Mouse (Mus musculus): ENCODE results near the gene Irak3. TPM values are rescaled to one million over a fixed set of nuclear protein-coding genes. Genes with fewer than 3 reads are reported as not detected.

Gene Irak3
- polyA plus RNA-seq, 1 experiment from 2014 or later: 0.24 TPM

GRCm38 (mm10) chr10:120112507-120113396, 89.2 kb downstream of the Irak3 start, which contains the start of gene Helb:
Gene Helb (minus strand): TSS chr10:120112987.
- H3K4me3 ChIP-seq (replicated peaks): peak within 1 kb of the TSS; percentile 65
- 0 out of 2 replicates have a peak within 1 kb of the TSS, but pooled peaks have one; percentile 20 for H3K27ac ChIP-seq
- no peaks in the 10 kb centered on the region for H3K27me3 ChIP-seq
- peak within 1 kb of the TSS; percentile 63 for H3K9ac ChIP-seq (replicated peaks)
- WGBS: under 1% methylated on average over 55 of the region's 55 CpGs
- ATAC-seq: peak; percentile 99
- H3K4me2 ChIP-seq (replicated peaks): peak within 1 kb of the TSS; percentile 80
- H3K4me1 ChIP-seq (replicated peaks): peaks cover 10% of the 10 kb centered on the region
- H3K36me3 ChIP-seq: no peaks in the 10 kb centered on the region
- no peaks in the 10 kb centered on the region for H3K9me3 ChIP-seq

- Histone ChIP-seq H3K9ac (replicated peaks) (no peak overlapping the region; the same call in 1 of the 2 replicates), H3K4me3 (replicated peaks) (peak overlapping the region; percentile 65), H3K27ac (no peak overlapping the region), H3K9me3 (no peaks in the 10 kb centered on the region), H3K4me1 (replicated peaks) (peaks cover 10% of the 10 kb centered on the region), H3K36me3 (no peaks in the 10 kb centered on the region; the same call in 1 of the 2 replicates), H3K4me2 (replicated peaks) (peak overlapping the region; percentile 80), H3K27me3 (no peaks in the 10 kb centered on the region)
- no peak for ATAC-seq
- 81% methylated on average over 3 of the region's 3 CpGs for WGBS
These were observed 90.1 kb downstream of the Irak3 start for GRCm38 (mm10) chr10:120111691-120112319.

- Histone ChIP-seq H3K4me1 (replicated peaks) (no peaks in the 10 kb centered on the region), H3K27ac (no peak overlapping the region), H3K27me3 (no peaks in the 10 kb centered on the region), H3K4me3 (replicated peaks) (no peak overlapping the region), H3K9ac (replicated peaks) (no peak overlapping the region), H3K9me3 (no peaks in the 10 kb centered on the region), H3K4me2 (replicated peaks) (no peak overlapping the region), H3K36me3 (peaks cover 5% of the 10 kb centered on the region)
- no peak for ATAC-seq
- 100% methylated on average over 1 of the region's 1 CpGs for WGBS
These were observed 101.1 kb downstream of the Irak3 start for GRCm38 (mm10) chr10:120100806-120101205.

GRCm38 (mm10) chr10:120097564-120097963, 104.4 kb downstream of the Irak3 start:
- H3K27me3 ChIP-seq: no peaks in the 10 kb centered on the region
- no peaks in the 10 kb centered on the region for H3K4me1 ChIP-seq (replicated peaks)
- no peak overlapping the region for H3K4me2 ChIP-seq (replicated peaks)
- peaks cover 20% of the 10 kb centered on the region for H3K36me3 ChIP-seq
- H3K4me3 ChIP-seq (replicated peaks): no peak overlapping the region
- no peak for ATAC-seq
- H3K9ac ChIP-seq (replicated peaks): no peak overlapping the region
- H3K27ac ChIP-seq: no peak overlapping the region
- WGBS: 90% methylated on average over 5 of the region's 5 CpGs
- H3K9me3 ChIP-seq: no peaks in the 10 kb centered on the region

GRCm38 (mm10) chr10:120095716-120096115, 106.2 kb downstream of the Irak3 start:
- ATAC-seq: no peak
- Histone ChIP-seq H3K9ac (replicated peaks) (no peak overlapping the region), H3K36me3 (peaks cover 20% of the 10 kb centered on the region), H3K4me1 (replicated peaks) (no peaks in the 10 kb centered on the region), H3K9me3 (no peaks in the 10 kb centered on the region), H3K4me3 (replicated peaks) (no peak overlapping the region), H3K27ac (no peak overlapping the region), H3K4me2 (replicated peaks) (no peak overlapping the region), H3K27me3 (no peaks in the 10 kb centered on the region)
- 94% methylated on average over 5 of the region's 5 CpGs for WGBS

GRCm38 (mm10) chr10:120095136-120095535, 106.8 kb downstream of the Irak3 start:
- ATAC-seq: no peak
- Histone ChIP-seq H3K27ac (no peak overlapping the region), H3K4me1 (replicated peaks) (no peaks in the 10 kb centered on the region), H3K27me3 (no peaks in the 10 kb centered on the region), H3K9me3 (no peaks in the 10 kb centered on the region), H3K4me2 (replicated peaks) (no peak overlapping the region), H3K36me3 (peaks cover 20% of the 10 kb centered on the region), H3K9ac (replicated peaks) (no peak overlapping the region), H3K4me3 (replicated peaks) (no peak overlapping the region)
- 92% methylated on average over 9 of the region's 9 CpGs for WGBS

- Histone ChIP-seq H3K27ac (no peak overlapping the region), H3K9ac (replicated peaks) (no peak overlapping the region), H3K9me3 (no peaks in the 10 kb centered on the region), H3K36me3 (peaks cover 37% of the 10 kb centered on the region), H3K27me3 (no peaks in the 10 kb centered on the region), H3K4me3 (replicated peaks) (no peak overlapping the region), H3K4me2 (replicated peaks) (no peak overlapping the region), H3K4me1 (replicated peaks) (no peaks in the 10 kb centered on the region)
- WGBS: 90% methylated on average over 12 of the region's 12 CpGs
- no peak for ATAC-seq
These were observed 109.4 kb downstream of the Irak3 start for GRCm38 (mm10) chr10:120092548-120092947.

Other genes starting within 250 kb of the Irak3 start
- 3.1 and 3.4 TPM in 2 replicates for gene Helb, start 89.1 kb downstream of the Irak3 start, polyA plus RNA-seq (2015; fragmentation: Nextera tagmentation; extraction: Ambion mirVana)
- gene Tmbim4, start 540 bp downstream of the Irak3 start, polyA plus RNA-seq (2015; fragmentation: Nextera tagmentation; extraction: Ambion mirVana): 95.0 and 98.6 TPM in 2 replicates
- gene Llph, start 24.9 kb upstream of the Irak3 start, polyA plus RNA-seq (2015; fragmentation: Nextera tagmentation; extraction: Ambion mirVana): 45.5 and 46.7 TPM in 2 replicates

All from midbrain, embryonic 13.5 days (tissue).